Mouse (Mus musculus): ENCODE measurements around the gene Cpd. TPM values are rescaled to one million over a fixed set of nuclear protein-coding genes. Genes with fewer than 3 reads are reported as not detected.

Gene Cpd
- polyA plus RNA-seq, 1 experiment from 2014 or later: 3.8 TPM

DNA sequence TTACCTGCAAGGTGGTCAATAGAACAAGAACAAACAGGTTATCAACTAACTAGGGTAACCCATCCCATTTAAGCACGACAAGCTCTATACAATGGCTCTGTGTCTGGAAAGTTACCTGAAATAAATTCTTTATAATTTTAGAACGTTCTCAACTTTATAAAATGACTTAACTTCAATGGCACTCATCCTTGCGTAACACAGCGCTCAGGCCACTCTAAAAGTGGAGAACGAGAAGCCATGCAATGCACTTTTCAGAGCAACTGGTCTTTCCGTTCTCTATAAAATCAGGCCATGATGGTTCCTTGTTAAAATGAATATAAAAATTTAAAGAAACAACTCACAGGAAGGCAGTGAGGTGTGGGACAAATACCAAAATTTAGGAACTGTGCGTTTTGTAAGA lies 104.3 kb downstream of the Cpd start:
- ATAC-seq: no peak
- Histone ChIP-seq H3K4me2 (ENCODE audit: low read length) (no peak overlapping the region), H3K27me3 (replicated peaks; ENCODE audit: control insufficient read depth, insufficient read depth, low read length) (no peaks in the 10 kb centered on the region), H3K36me3 (ENCODE audit: control insufficient read depth, insufficient read depth, low read length) (peaks cover 14% of the 10 kb centered on the region), H3K9ac (ENCODE audit: low read depth, low read length) (no peak overlapping the region), H3K4me3 (ENCODE audit: low read length) (no peak overlapping the region), H3K27ac (ENCODE audit: low read depth, low read length) (no peak overlapping the region), H3K9me3 (ENCODE audit: control insufficient read depth, low read length) (no peaks in the 10 kb centered on the region), H3K4me1 (ENCODE audit: control insufficient read depth, insufficient read depth, low read depth, low read length) (no peaks in the 10 kb centered on the region)
- WGBS: 97% methylated on average over 7 of the region's 7 CpGs

GRCm38 (mm10) chr11:76739125-76739524 lies 107.7 kb downstream of the Cpd start:
- Histone ChIP-seq H3K4me3 (ENCODE audit: low read length) (no peak overlapping the region), H3K27ac (ENCODE audit: low read depth, low read length) (no peak overlapping the region), H3K9me3 (ENCODE audit: control insufficient read depth, low read length) (no peaks in the 10 kb centered on the region), H3K4me2 (ENCODE audit: low read length) (no peak overlapping the region), H3K4me1 (ENCODE audit: control insufficient read depth, insufficient read depth, low read depth, low read length) (no peaks in the 10 kb centered on the region), H3K27me3 (replicated peaks; ENCODE audit: control insufficient read depth, insufficient read depth, low read length) (no peaks in the 10 kb centered on the region), H3K9ac (ENCODE audit: low read depth, low read length) (no peak overlapping the region), H3K36me3 (ENCODE audit: control insufficient read depth, insufficient read depth, low read length) (peaks cover 9% of the 10 kb centered on the region)
- no peak for ATAC-seq
- 63% methylated on average over 6 of the region's 6 CpGs for WGBS

DNA sequence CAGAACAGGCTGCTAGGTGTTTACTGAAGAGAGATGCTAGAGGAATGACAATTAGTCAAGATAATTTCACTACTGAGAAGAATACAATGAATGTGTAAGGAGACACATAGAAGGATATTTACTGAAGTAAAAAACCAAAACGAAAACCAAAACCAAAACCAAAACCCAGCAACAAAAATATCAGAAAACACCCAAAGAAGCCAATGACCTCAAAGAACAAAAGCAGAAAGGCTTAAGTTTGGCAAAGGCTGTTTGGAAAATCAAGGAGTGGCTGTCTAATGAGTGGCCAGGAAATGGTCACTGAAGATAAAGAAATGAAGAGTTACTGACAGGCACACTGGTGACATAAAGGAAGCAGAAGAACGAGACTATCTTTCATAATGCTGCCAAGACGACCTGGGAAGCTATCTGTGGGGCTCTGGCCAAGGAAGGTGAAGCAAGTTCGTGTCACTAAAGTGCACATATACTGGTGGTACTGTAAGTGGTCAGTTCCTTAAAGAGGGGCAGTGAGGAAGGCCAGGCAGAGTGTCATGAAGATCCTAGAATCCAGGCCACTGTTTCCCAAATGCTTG lies 111.0 kb downstream of the Cpd start:
- 72% methylated on average over 4 of the region's 4 CpGs for WGBS
- H3K4me3 ChIP-seq (ENCODE audit: low read length): no peak overlapping the region
- no peak for ATAC-seq
- H3K4me1 ChIP-seq (ENCODE audit: control insufficient read depth, insufficient read depth, low read depth, low read length): no peaks in the 10 kb centered on the region
- no peaks in the 10 kb centered on the region for H3K27me3 ChIP-seq (replicated peaks; ENCODE audit: control insufficient read depth, insufficient read depth, low read length)
- H3K36me3 ChIP-seq (ENCODE audit: control insufficient read depth, insufficient read depth, low read length): peaks cover 11% of the 10 kb centered on the region; the same call in 1 of the 2 replicates
- H3K9me3 ChIP-seq (ENCODE audit: control insufficient read depth, low read length): no peaks in the 10 kb centered on the region
- H3K27ac ChIP-seq (ENCODE audit: low read depth, low read length): no peak overlapping the region
- no peak overlapping the region for H3K9ac ChIP-seq (ENCODE audit: low read depth, low read length)
- H3K4me2 ChIP-seq (ENCODE audit: low read length): no peak overlapping the region

DNA sequence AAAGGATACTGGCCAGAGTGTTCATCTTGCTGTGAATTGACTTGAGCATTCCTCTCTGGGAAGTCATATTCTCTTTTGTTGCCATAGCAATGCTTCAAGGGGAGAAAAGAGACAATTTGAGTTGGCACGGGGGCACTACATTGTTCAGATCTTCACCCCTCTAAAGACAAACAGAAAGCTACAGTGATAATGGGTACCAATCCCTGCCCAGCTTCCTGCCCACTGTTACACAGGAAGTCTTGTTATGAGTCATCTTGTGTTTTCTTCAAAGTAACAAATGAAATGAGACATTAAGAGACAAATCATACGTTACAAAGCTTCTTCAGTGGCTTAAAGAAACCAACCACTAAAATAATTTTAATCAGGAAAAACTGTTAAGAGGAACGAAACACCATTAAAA lies 112.3 kb downstream of the Cpd start:
- no peak for ATAC-seq
- Histone ChIP-seq H3K36me3 (ENCODE audit: control insufficient read depth, insufficient read depth, low read length) (peaks cover 15% of the 10 kb centered on the region), H3K27ac (ENCODE audit: low read depth, low read length) (no peak overlapping the region), H3K27me3 (replicated peaks; ENCODE audit: control insufficient read depth, insufficient read depth, low read length) (no peaks in the 10 kb centered on the region), H3K9me3 (ENCODE audit: control insufficient read depth, low read length) (no peaks in the 10 kb centered on the region), H3K9ac (ENCODE audit: low read depth, low read length) (no peak overlapping the region), H3K4me2 (ENCODE audit: low read length) (no peak overlapping the region), H3K4me1 (ENCODE audit: control insufficient read depth, insufficient read depth, low read depth, low read length) (no peaks in the 10 kb centered on the region), H3K4me3 (ENCODE audit: low read length) (no peak overlapping the region)
- WGBS: 40% methylated on average over 3 of the region's 3 CpGs

GRCm38 (mm10) chr11:76730650-76731049 lies 116.2 kb downstream of the Cpd start:
- no peaks in the 10 kb centered on the region for H3K9me3 ChIP-seq (ENCODE audit: control insufficient read depth, low read length)
- H3K36me3 ChIP-seq (ENCODE audit: control insufficient read depth, insufficient read depth, low read length): peaks cover 25% of the 10 kb centered on the region
- 92% methylated on average over 3 of the region's 3 CpGs for WGBS
- no peak overlapping the region for H3K4me2 ChIP-seq (ENCODE audit: low read length)
- H3K4me3 ChIP-seq (ENCODE audit: low read length): no peak overlapping the region
- no peak overlapping the region for H3K9ac ChIP-seq (ENCODE audit: low read depth, low read length)
- no peaks in the 10 kb centered on the region for H3K4me1 ChIP-seq (ENCODE audit: control insufficient read depth, insufficient read depth, low read depth, low read length)
- ATAC-seq: no peak
- no peak overlapping the region for H3K27ac ChIP-seq (ENCODE audit: low read depth, low read length)
- no peaks in the 10 kb centered on the region for H3K27me3 ChIP-seq (replicated peaks; ENCODE audit: control insufficient read depth, insufficient read depth, low read length)

Other genes starting within 250 kb of the Cpd start
- 85.2 and 102 TPM in 2 replicates for gene Abr, start 224.7 kb downstream of the Cpd start, polyA plus RNA-seq (2015; fragmentation: Nextera tagmentation; extraction: Ambion mirVana)
- 2.6 and 2.7 TPM in 2 replicates for gene Bhlha9, start 174.5 kb downstream of the Cpd start, polyA plus RNA-seq (2015; fragmentation: Nextera tagmentation; extraction: Ambion mirVana)
- 1.6 and 1.9 TPM in 2 replicates for gene Trarg1, start 167.2 kb downstream of the Cpd start, polyA plus RNA-seq (2015; fragmentation: Nextera tagmentation; extraction: Ambion mirVana)
- gene Gosr1, start 83.4 kb downstream of the Cpd start, polyA plus RNA-seq (2015; fragmentation: Nextera tagmentation; extraction: Ambion mirVana): 25.5 and 25.9 TPM in 2 replicates
- gene Tmigd1, start 55.1 kb upstream of the Cpd start, polyA plus RNA-seq (2015; fragmentation: Nextera tagmentation; extraction: Ambion mirVana): 0.19 TPM in 1 of 2 replicates, not detected in the other
- gene Blmh, start 77.8 kb upstream of the Cpd start, polyA plus RNA-seq (2015; fragmentation: Nextera tagmentation; extraction: Ambion mirVana): 139 TPM in 2 replicates
- 10.3 and 14.0 TPM in 2 replicates for gene Slc6a4, start 151.6 kb upstream of the Cpd start, polyA plus RNA-seq (2015; fragmentation: Nextera tagmentation; extraction: Ambion mirVana)
- gene Nsrp1, start 231.4 kb upstream of the Cpd start, polyA plus RNA-seq (2015; fragmentation: Nextera tagmentation; extraction: Ambion mirVana): 37.8 and 50.0 TPM in 2 replicates